Mouse (Mus musculus) Muller cell, postnatal 12 days (primary cell): ENCODE measurements at regions not wholly inside any gene's neighbourhood (a gene's known extent, or its start where the extent isn't known, plus 50 kb on each side); places are given as distances from the start of the nearest gene placed in this dataset.
"Not testable (repeated sequence)": the region's sequence is repeated elsewhere in the genome, so short reads cannot be mapped to it uniquely, and the experiment has no call there.

ENCODE experiments used
- DNase-seq: peaks from one replicate; pipeline ENCODE4 v3.0.0-alpha.2; 2015; ENCODE audit errors: inconsistent ontology term

- no peak for DNase-seq
These were observed 406.8 kb upstream of the Ppp6c start for GRCm38 (mm10) chr2:39633041-39633440.

- DNase-seq = no peak
These were observed 388.0 kb upstream of the Ppp6c start for GRCm38 (mm10) chr2:39614221-39614620.

- DNase-seq = no peak
These were observed 386.6 kb upstream of the Ppp6c start for GRCm38 (mm10) chr2:39612809-39613208.

- peak; percentile 1 for DNase-seq
These were observed 386.0 kb upstream of the Ppp6c start for GRCm38 (mm10) chr2:39612236-39612635.

GRCm38 (mm10) chr2:39602256-39602655 lies 376.0 kb upstream of the Ppp6c start:
- DNase-seq = no peak

GRCm38 (mm10) chr2:39558193-39558592 lies 331.9 kb upstream of the Ppp6c start:
- DNase-seq = peak; percentile 40

GRCm38 (mm10) chr2:39507984-39508383 lies 281.7 kb upstream of the Ppp6c start:
- no peak for DNase-seq

GRCm38 (mm10) chr2:39483208-39483912 lies 257.1 kb upstream of the Ppp6c start:
- DNase-seq = no peak

GRCm38 (mm10) chr2:39482608-39483007 lies 256.4 kb upstream of the Ppp6c start:
- no peak for DNase-seq

GRCm38 (mm10) chr2:39480236-39480635 lies 254.0 kb upstream of the Ppp6c start:
- DNase-seq = no peak

GRCm38 (mm10) chr2:39472925-39473324 lies 246.7 kb upstream of the Ppp6c start:
- DNase-seq = not testable (repeated sequence)
